Mouse (Mus musculus) liver, embryonic 11.5 days (tissue): ENCODE measurements around the gene Iqcj. TPM values are rescaled to one million over a fixed set of nuclear protein-coding genes. Genes with fewer than 3 reads are reported as not detected.

Experiments used
- ATAC-seq: fragments of 200-750 bp; cut with Nextera tagmentation; replicated peaks from 2 replicates; pipeline ENCODE4 v1.8.0; 2017; ENCODE audit warnings: moderate number of reproducible peaks, mild to moderate bottlenecking, moderate TSS enrichment, moderate library complexity; ENCODE audit not compliant: low FRiP score
- DNase-seq: peaks from one replicate; pipeline ENCODE4 v3.0.0-alpha.2; 2017; ENCODE audit warnings: low spot score
- H3K27ac ChIP-seq: fragments of 300-500 bp; sonication (generic); 2 replicates; pipeline ENCODE4 v1.5.1; 2014; ENCODE audit warnings: mild to moderate bottlenecking, low read depth, low read length, control low read depth
- H3K27me3 ChIP-seq: fragments of 300-500 bp; sonication (generic); replicated peaks from 2 replicates; pipeline ENCODE4 v1.6.1; 2014; ENCODE audit warnings: low read length, mixed read lengths; ENCODE audit not compliant: control insufficient read depth, insufficient read depth
- H3K36me3 ChIP-seq: fragments of 300-500 bp; sonication (generic); 2 replicates; pipeline ENCODE4 v1.6.1; 2014; ENCODE audit warnings: mild to moderate bottlenecking, low read length, moderate library complexity, mixed read lengths; ENCODE audit not compliant: control insufficient read depth, insufficient read depth
- H3K4me1 ChIP-seq: fragments of 300-500 bp; sonication (generic); replicated peaks from 2 replicates; pipeline ENCODE4 v1.6.1; 2014; ENCODE audit warnings: low read length, mixed read lengths; ENCODE audit not compliant: control insufficient read depth, insufficient read depth
- H3K4me2 ChIP-seq: fragments of 300-500 bp; sonication (generic); 2 replicates; pipeline ENCODE4 v1.6.1; 2014; ENCODE audit warnings: mild to moderate bottlenecking, control low read depth, moderate library complexity
- H3K4me3 ChIP-seq: fragments of 300-500 bp; sonication (generic); 2 replicates; pipeline ENCODE4 v1.5.1; 2014; ENCODE audit warnings: low read depth, low read length, control low read depth
- H3K9ac ChIP-seq: fragments of 300-500 bp; sonication (generic); 2 replicates; pipeline ENCODE4 v1.6.1; 2014; ENCODE audit warnings: low read depth, low read length, control low read depth
- H3K9me3 ChIP-seq: fragments of 300-500 bp; sonication (generic); 2 replicates; pipeline ENCODE4 v1.6.1; 2016; ENCODE audit warnings: low read length, inconsistent platforms, mixed read lengths; ENCODE audit not compliant: control insufficient read depth
- WGBS: fragments of 180-500 bp; shearing (Covaris S2); extraction: QIAGEN DNeasy Blood & Tissue Kit; methylation state at CpG from one replicate; pipeline ENCODE4 v1.1.7; 2014; 5-methylcytosine and 5-hydroxymethylcytosine counted together
- polyA plus RNA-seq: library from polyadenylated mRNA; unstranded; fragments of >200 nt; fragmentation: Nextera tagmentation; extraction: Ambion mirVana; gene quantifications from 2 replicates; pipeline ENCODE4 v1.2.1, GENCODE M21; 2014

Iqcj gene
- polyA plus RNA-seq, 1 experiment from 2014 or later = not detected

DNA sequence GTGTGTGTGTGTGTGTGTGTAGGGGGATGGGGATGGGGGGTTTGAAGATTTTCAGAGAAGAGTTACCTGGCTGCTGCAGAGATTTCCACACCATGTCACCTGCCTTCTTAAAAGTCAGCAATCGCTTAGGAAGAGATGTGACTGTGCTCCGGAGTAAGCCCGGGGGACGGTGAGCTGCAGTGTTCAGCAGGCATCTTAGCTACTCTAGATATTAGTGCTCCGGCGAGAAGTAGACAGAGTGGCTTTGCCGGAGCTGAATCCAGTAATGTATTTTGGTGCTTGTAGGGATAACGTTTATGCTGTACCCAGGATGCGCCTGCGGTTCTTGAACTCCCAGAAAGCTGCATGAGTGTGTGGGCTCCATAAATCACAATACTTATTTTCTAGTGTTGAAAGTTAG is 748 bp downstream of the Iqcj start:
- H3K27ac ChIP-seq = no peak overlapping the region
- no peaks in the 10 kb centered on the region for H3K9me3 ChIP-seq
- no peak overlapping the region for H3K4me3 ChIP-seq
- DNase-seq (no peak), ATAC-seq (no peak)
- 88% methylated on average over 10 of the region's 10 CpGs for WGBS
- no peak overlapping the region for H3K9ac ChIP-seq
- no peaks in the 10 kb centered on the region for H3K27me3 ChIP-seq
- no peaks in the 10 kb centered on the region for H3K4me1 ChIP-seq
- no peaks in the 10 kb centered on the region for H3K36me3 ChIP-seq
- no peak overlapping the region for H3K4me2 ChIP-seq

DNA sequence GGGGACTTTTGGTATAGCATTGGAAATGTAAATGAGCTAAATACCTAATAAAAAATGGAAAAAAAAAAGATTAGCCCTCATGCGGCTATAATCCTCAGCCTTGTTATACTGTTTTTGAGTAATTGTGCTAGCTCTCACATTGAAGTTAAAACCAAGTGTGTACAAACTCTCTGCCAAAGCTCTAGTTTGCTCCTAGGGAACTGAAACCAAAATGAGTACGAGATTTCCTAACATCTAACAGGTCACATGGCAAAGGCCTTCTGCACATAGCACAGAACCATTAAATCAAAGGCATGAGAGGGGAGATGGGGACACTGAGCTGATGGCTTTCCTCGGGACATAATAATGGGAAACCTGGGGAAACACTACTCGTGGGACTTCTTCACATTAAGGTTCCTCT is 10.5 kb downstream of the Iqcj start:
- ATAC-seq (no peak), DNase-seq (no peak)
- no peak overlapping the region for H3K4me3 ChIP-seq
- no peaks in the 10 kb centered on the region for H3K27me3 ChIP-seq
- H3K36me3 ChIP-seq = no peaks in the 10 kb centered on the region
- no peaks in the 10 kb centered on the region for H3K4me1 ChIP-seq
- H3K27ac ChIP-seq = no peak overlapping the region
- no peaks in the 10 kb centered on the region for H3K9me3 ChIP-seq
- H3K4me2 ChIP-seq = no peak overlapping the region
- H3K9ac ChIP-seq = no peak overlapping the region
- WGBS = 74% methylated on average over 4 of the region's 4 CpGs

DNA sequence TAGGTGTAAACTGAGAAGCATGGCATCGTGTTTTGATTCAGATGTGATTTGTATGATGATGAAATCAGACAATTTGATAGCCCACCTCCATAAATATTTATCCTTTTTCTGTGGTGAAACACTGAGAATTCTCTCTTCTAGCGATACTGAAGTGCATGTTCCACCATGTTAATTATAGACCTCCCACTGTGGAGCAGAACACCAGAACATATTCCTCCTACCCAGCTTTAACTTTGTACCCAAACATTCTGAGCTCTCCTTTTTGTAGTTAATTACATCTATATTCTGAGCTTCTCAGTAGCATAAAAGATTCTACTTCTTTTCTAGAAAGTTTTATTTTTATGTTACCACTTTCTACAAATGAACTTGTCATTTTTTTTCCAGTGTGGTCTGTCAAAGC is 16.6 kb downstream of the Iqcj start:
- no peaks in the 10 kb centered on the region for H3K27me3 ChIP-seq
- no peak overlapping the region for H3K9ac ChIP-seq
- 79% methylated on average over 2 of the region's 2 CpGs for WGBS
- no peak overlapping the region for H3K4me3 ChIP-seq
- ATAC-seq (no peak), DNase-seq (no peak)
- H3K9me3 ChIP-seq = no peaks in the 10 kb centered on the region
- H3K36me3 ChIP-seq = no peaks in the 10 kb centered on the region
- H3K27ac ChIP-seq = no peak overlapping the region
- no peak overlapping the region for H3K4me2 ChIP-seq
- no peaks in the 10 kb centered on the region for H3K4me1 ChIP-seq

DNA sequence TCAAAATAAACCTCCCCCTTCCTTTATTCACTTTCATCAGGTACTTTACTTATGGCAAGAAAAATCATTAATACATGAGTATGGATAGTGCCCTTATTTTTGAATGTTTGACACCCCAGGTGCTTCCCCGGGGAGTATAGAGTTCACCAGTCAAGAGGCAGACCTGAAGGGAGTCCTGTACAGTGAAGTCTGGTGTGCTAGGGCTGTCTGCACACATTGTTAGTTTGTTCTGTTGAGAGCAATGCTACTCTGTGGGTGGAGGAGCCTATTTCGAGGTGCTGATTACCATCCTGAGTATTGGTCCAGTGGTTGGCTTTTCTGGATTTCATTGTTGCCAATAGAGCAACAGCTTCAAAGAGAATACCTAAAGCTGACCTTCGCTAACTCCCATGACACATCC is 26.1 kb downstream of the Iqcj start:
- DNase-seq (no peak), ATAC-seq (no peak)
- Histone ChIP-seq H3K9me3 (no peaks in the 10 kb centered on the region), H3K4me3 (no peak overlapping the region), H3K4me2 (no peak overlapping the region), H3K27ac (no peak overlapping the region), H3K9ac (no peak overlapping the region), H3K36me3 (no peaks in the 10 kb centered on the region), H3K4me1 (no peaks in the 10 kb centered on the region), H3K27me3 (no peaks in the 10 kb centered on the region)
- 83% methylated on average over 3 of the region's 3 CpGs for WGBS

DNA sequence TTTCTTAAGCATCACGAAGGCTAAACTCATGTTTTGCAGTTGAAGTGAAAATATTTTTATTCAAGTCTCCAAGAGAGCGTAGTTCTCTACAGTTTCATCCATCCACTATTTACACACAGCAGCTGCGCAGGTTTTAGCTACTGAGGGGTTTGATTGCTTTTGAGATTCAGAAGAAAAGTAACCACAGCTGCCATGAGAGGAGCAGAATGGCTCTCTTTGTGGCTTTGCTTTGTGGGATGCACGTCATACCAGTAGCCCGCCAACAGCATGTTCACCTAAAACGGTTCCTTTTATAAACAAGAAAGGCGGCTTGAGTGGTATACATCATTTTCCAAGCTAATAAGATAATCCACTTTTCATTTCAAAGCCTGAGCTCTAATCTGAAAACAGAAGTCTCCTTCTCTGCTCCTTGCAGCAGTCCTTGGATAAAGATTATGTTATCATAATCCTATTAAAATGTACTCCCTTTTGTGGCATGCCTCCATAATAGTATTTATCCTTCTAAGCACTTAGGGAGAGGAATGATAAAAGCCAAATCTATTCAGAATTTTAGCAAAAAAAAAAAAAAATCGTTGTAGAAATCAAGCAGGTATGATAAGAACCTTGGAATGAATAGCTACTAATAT is 26.7 kb downstream of the Iqcj start:
- no peak overlapping the region for H3K27ac ChIP-seq
- WGBS = 65% methylated on average over 8 of the region's 8 CpGs
- H3K9ac ChIP-seq = no peak overlapping the region
- H3K9me3 ChIP-seq = no peaks in the 10 kb centered on the region
- no peak overlapping the region for H3K4me3 ChIP-seq
- DNase-seq (no peak), ATAC-seq (no peak)
- H3K36me3 ChIP-seq = no peaks in the 10 kb centered on the region
- no peaks in the 10 kb centered on the region for H3K4me1 ChIP-seq
- no peaks in the 10 kb centered on the region for H3K27me3 ChIP-seq
- H3K4me2 ChIP-seq = no peak overlapping the region

DNA sequence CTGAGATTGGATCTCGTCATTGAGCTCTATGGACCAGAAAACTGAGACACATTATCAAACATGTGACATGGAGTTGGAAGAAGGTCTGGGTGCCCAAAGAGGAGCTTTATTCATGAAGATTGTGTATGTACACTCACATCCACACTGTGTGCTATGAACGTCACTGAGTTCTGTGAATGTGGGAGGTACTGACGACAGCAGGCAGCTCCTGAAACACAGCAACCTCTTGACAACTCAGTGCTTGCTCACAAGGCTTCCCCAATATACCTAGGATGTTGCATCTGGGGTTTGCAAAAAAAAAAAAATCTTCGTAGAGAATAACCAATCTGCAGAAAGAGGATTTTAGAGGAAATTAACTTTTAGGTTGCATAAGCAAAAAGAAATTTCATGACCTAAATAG is 31.1 kb downstream of the Iqcj start:
- Histone ChIP-seq H3K4me2 (no peak overlapping the region), H3K4me3 (no peak overlapping the region), H3K4me1 (no peaks in the 10 kb centered on the region), H3K27ac (no peak overlapping the region), H3K27me3 (no peaks in the 10 kb centered on the region), H3K36me3 (no peaks in the 10 kb centered on the region), H3K9ac (no peak overlapping the region), H3K9me3 (no peaks in the 10 kb centered on the region)
- ATAC-seq (no peak), DNase-seq (no peak)
- WGBS = 82% methylated on average over 4 of the region's 4 CpGs

DNA sequence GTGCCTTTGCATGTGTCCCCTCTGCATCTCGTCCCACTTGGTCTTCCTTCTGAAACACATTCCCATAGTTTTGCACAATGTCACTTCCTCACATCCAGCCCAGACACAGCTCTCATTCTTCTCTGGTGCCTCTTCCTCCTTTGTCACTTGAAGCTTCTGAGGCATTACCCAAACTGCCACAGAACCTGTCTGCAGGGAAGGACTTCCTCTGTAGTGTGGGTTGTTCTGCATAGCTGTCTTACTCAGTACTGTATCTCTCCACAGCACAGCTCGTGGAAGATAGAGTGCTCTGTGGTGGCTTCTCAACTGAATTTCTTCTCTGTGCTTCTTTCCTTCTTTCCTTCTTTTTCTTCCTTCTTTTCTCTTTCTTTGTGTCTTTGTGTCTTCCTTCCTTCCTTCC is 33.4 kb downstream of the Iqcj start:
- H3K4me2 ChIP-seq = no peak overlapping the region
- no peaks in the 10 kb centered on the region for H3K36me3 ChIP-seq
- no peaks in the 10 kb centered on the region for H3K4me1 ChIP-seq
- ATAC-seq = no peak
- H3K9ac ChIP-seq = no peak overlapping the region
- H3K9me3 ChIP-seq = no peaks in the 10 kb centered on the region
- no peaks in the 10 kb centered on the region for H3K27me3 ChIP-seq
- 49% methylated on average over 2 of the region's 2 CpGs for WGBS
- no peak overlapping the region for H3K4me3 ChIP-seq
- no peak overlapping the region for H3K27ac ChIP-seq
- no peak for DNase-seq

DNA sequence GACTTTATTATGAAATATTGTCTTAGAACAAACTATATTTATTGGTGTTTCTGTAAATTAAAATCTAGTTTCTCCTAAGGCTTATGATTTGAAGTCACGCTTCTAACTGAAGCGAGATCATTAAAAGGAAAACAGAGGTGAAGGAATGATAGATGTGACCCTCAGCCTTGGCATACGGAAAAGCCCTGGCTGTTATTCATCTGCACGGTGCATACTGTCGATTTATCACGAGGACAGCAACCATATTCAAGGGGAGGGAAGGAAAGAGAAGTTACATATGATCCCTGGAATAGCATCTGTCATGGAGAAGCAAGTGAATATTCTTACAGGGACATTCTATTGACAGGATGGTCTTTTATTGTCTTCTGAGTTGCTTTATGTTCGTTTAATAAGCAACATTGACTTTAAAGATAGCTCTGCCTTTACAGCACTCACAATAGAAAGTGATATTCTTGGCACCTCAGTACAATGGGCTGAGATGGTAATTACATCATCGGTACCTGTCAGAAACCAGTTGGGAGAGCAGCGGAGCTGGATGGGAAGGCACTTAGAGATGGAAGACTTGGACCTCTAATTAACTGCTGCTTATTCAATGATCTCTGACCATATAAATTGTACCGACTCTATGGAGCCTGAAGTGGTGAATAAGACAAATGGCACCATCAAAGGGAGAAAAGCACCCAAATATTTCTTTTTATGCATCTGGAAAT is 38.6 kb downstream of the Iqcj start:
- H3K27me3 ChIP-seq = no peaks in the 10 kb centered on the region
- H3K36me3 ChIP-seq = no peaks in the 10 kb centered on the region
- H3K9ac ChIP-seq = no peak overlapping the region
- H3K9me3 ChIP-seq = no peaks in the 10 kb centered on the region
- H3K4me3 ChIP-seq = no peak overlapping the region
- ATAC-seq (no peak), DNase-seq (no peak)
- no peaks in the 10 kb centered on the region for H3K4me1 ChIP-seq
- 82% methylated on average over 10 of the region's 10 CpGs for WGBS
- no peak overlapping the region for H3K4me2 ChIP-seq
- no peak overlapping the region for H3K27ac ChIP-seq

DNA sequence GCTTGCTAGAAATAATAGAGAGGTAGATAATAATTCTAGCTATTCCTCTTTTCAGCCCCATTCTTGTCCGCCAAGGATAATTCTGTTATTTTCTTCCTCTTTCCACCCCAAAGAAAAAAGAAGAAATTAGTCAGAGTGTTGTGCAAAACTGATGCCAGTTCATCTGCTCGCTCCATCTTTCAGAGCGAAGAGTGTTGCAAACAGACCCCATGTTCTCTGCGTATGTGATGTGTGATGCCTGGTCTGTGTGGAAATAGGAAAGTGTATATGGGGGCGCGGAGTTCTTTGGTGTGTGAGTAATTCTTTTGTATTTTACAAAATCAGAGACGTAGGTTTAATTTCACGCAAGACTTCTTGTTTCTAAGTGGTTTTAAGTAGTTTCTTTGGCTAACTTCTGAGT is 39.2 kb downstream of the Iqcj start:
- Histone ChIP-seq H3K27ac (no peak overlapping the region), H3K4me2 (no peak overlapping the region), H3K27me3 (no peaks in the 10 kb centered on the region), H3K4me3 (no peak overlapping the region), H3K9ac (no peak overlapping the region), H3K9me3 (no peaks in the 10 kb centered on the region), H3K4me1 (no peaks in the 10 kb centered on the region), H3K36me3 (no peaks in the 10 kb centered on the region)
- 85% methylated on average over 8 of the region's 8 CpGs for WGBS
- no peak for ATAC-seq
- DNase-seq = no peak
